Mouse (Mus musculus) liver, embryonic 14.5 days (tissue): Measurements from ENCODE around the gene Srpk2.

Experiments used
- CTCF ChIP-seq: IDR thresholded peaks from 2 replicates; pipeline ENCODE4 v1.5.1; 2016; ENCODE audit warnings: antibody characterized with exemption, low read depth, control low read depth
- EP300 ChIP-seq: IDR thresholded peaks from 2 replicates; pipeline ENCODE4 v1.6.1; 2016; ENCODE audit warnings: antibody characterized with exemption, low read depth

DNA sequence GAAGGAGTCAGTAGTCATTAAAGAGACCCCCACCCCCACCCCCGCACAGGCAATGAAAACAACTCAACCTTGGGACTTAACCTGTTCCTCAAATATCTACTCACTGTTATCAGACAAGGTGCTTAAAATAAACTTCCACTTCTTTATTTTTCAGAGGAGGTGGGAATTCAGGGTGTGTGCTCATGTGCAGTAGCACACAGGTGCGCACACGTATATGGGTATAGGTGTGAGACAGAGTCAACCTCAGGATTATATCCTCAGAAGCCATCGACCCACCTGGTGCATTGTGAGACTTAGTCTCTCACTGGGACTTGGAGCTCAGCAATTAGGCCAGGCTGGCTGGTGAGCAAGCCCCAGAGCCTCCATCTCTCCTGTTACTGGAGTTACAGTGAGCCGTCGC lies 153.3 kb downstream of the Srpk2 start:
- TF ChIP-seq EP300: no peak
- no peak for TF ChIP-seq CTCF
